Mouse (Mus musculus) T-helper 17 cell (primary cell): ENCODE results near the gene Dnajc6.

Experiments
- in situ Hi-C, 2 experiments: fragments of 300-600 bp; cut with MboI, MseI; formaldehyde crosslinking; loops; 1 replicate in 1 of 2; 2 replicates in 1 of 2; pipeline ENCODE4 v1.15.1; 2025; ENCODE audit warnings: high pct_unique_total_duplicates in 2 of 2

Dnajc6 gene

DNA sequence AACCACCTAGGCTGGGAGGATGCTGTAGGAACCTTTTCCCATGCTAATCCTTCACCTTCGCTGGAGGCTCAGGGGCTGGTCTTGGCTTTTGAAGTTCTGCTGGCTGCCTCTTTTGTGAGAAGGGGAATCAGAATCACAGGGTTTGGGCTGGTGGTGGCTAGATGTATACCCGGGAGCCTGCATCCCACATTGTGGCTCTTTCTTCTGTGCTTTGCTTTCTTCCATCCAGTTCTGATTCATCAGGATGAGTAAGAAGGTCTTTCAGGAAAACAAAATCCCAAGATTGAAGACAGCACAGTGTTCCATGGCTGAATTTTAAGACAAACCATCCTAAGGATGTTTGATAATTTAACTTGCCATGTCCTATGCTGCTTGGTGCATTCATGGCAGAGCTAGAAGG lies 123.8 kb downstream of the Dnajc6 start:
- in situ Hi-C loops, result no loop called here

DNA sequence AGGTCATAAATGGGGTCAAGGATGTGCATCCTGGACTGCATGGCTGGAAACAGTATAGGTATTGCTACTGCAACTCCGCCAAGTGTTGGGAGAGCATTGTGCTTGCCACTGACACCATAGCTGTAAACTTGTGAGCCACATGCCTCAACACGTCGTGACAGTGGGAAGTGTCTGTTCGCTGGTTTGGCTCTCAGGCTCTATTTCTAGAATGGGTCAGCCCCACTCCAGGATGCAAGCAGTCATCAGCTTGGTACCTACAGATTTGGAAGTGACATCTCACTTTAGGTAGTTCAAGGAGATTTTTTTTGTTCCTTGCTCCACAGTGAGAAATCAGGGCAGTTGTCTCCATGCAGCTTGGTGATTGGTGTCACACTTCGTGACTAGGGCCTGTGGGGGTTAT lies 124.8 kb downstream of the Dnajc6 start:
- in situ Hi-C loops, result no loop called here

DNA sequence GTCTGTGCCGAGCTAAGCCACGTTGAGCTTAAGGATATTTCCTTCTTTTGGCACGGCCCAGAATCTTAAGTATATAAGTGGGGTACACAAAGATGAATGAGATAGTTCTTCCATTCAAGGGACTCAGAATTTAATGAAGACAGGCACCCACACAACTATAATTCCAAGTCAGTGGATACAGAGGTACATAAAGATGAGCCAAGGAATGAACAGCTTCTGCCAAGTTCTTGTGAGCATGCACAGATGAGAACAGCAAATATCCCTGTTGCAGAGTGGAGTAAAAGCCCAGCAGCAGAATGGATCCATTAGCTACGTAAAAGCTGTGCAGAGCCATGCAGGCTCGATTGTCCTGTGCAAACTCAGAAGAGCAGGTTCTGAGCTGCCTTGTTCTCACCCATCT lies 128.8 kb downstream of the Dnajc6 start:
- in situ Hi-C loops, result no loop called here

DNA sequence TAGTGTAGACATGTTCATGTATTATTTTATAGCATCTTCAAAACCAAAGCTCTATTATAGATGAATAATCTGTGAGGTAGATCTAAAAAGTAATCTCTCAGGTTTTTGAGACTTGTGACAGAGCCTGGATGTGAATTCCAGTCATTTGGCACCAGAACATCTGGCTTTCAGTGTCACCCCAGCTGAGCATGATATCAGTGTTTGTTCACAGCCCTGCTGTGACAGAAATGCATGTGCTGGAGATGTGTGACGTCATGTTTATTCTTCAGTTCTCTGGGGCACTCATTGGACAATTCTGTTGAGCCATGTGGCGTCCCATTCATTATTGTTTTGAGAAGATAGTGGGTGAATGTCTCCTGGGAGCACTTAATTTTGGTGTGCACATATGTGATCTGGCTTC lies 139.1 kb downstream of the Dnajc6 start:
- in situ Hi-C loops, result no loop called here

GRCm38 (mm10) chr4:101637472-101637871 lies 141.0 kb downstream of the Dnajc6 start:
- in situ Hi-C loops, result no loop called here

- in situ Hi-C loops, result loop anchor here in 1 of 2 experiments (10.0 kb wide), 1 partner anchor 1674 kb away; the partner anchor contains the start of gene Oma1
These were observed 144.2 kb downstream of the Dnajc6 start for GRCm38 (mm10) chr4:101640631-101641030.

DNA sequence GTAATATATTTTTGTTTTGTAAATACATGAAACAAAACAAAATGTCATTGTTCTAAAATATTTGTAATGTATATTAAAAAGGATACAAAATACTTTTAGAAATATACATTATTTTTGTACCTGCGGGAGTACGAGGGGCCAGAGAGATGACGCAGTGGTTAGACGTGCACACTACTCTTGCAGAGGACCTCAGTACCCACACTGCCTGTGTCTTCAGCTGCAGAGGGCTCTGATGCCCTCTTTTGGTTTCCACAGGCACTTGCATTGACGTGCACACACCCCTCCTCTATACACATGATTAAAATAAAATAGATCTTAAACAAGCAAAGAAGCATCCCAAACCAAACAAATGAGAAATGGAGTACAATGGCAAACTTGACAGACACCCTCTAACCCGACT lies 146.3 kb downstream of the Dnajc6 start:
- in situ Hi-C loops, result loop anchor here in 1 of 2 experiments (10.0 kb wide), 1 partner anchor 1672 kb away; the partner anchor contains the start of gene Oma1

DNA sequence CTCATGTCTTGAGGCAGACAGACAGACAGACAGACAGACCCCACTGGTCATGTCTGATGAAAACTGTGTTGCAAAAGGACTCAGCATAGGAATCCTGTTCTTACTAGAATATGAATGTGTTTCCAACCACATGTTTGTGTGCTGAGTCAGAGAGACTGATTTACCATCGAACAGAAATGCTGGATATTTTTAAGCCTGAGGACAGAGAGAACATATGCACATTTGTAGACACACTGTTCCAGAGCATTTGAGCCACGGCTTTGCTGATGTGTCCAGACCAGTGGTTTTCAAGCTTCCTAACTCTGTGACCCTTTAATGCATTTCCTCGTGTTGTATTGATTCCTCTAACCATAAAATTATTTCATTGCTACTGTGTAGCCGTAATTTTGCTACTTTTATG lies 146.8 kb downstream of the Dnajc6 start:
- in situ Hi-C loops, result loop anchor here in 1 of 2 experiments (10.0 kb wide), 1 partner anchor 1672 kb away; the partner anchor contains the start of gene Oma1

- in situ Hi-C loops, result loop anchor here in 1 of 2 experiments (10.0 kb wide), 1 partner anchor 1668 kb away; the partner anchor contains the start of gene Oma1
These were observed 150.4 kb downstream of the Dnajc6 start for GRCm38 (mm10) chr4:101646857-101647195.

- in situ Hi-C loops, result loop anchor here in 1 of 2 experiments (10.0 kb wide), 1 partner anchor 1667 kb away; the partner anchor contains the start of gene Oma1
These were observed 150.9 kb downstream of the Dnajc6 start, which contains the start of gene Leprot for GRCm38 (mm10) chr4:101647196-101647905. TSS of gene Leprot (plus strand) at chr4:101647718.

- in situ Hi-C loops, result loop anchor here in 1 of 2 experiments (10.0 kb wide), 1 partner anchor 1667 kb away; the partner anchor contains the start of gene Oma1
These were observed 151.7 kb downstream of the Dnajc6 start for GRCm38 (mm10) chr4:101647976-101648642.

DNA sequence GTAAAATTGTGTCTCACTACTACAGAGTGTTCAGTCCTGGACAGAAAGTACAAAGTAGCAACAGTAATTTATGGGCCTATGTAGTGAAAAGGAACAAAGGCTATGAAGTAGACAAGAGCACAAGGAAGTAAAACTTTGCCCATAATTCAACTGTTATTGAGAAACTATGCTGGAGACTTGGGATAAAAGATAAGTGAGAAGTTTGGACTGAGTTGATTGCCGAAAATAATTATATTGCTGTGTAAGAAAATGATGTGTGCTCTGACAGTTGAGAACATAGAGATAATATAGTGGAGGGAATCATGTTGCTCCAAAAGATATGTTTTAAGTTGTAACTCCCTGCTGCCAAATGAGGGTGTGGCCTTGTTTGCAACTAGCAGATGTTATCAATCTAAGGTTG lies 152.3 kb downstream of the Dnajc6 start:
- in situ Hi-C loops, result loop anchor here in 1 of 2 experiments (10.0 kb wide), 1 partner anchor 1666 kb away; the partner anchor contains the start of gene Oma1

DNA sequence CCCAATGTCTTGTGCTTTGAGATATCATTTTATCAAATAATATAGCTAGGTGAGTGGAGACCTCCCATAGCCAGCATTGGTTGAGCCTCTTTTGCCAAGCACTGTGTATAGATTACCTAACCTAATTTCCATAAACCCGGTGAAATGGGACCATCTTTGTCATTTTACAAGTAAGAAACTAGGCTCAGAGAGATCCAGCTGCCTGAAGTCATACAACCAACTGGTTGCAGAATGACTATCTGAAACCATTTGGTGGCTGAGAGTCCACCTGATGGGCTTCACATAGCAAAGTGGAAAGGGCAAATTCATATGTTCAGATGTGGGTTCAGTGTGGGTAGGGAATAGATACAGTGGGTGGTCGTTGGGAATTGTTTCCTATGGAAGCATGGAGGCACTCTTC lies 154.5 kb downstream of the Dnajc6 start:
- in situ Hi-C loops, result loop anchor here in 1 of 2 experiments (25.0 kb wide), 1 partner anchor 1011 kb away; no protein-coding TSS in a partner anchor

DNA sequence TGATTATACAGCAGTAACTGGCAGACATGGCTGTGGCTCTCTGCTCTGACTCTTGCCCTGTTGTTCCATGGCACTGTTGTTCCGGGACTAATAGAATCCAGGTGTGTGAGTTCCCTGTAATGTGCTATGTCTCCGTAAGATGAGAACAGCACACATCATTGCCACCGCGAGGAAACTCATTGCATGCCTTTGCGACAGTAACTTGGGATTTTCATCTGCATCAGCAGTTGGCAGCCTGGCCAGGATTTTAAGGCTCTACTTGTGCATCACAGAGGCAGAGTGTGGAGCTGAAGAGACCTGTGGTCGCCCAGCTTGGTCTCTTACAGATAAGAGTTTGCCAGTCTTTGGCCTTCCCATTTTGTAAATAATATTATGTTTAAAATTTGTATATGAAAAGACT lies 157.8 kb downstream of the Dnajc6 start:
- in situ Hi-C loops, result loop anchor here in 1 of 2 experiments (25.0 kb wide), 1 partner anchor 1008 kb away; no protein-coding TSS in a partner anchor

DNA sequence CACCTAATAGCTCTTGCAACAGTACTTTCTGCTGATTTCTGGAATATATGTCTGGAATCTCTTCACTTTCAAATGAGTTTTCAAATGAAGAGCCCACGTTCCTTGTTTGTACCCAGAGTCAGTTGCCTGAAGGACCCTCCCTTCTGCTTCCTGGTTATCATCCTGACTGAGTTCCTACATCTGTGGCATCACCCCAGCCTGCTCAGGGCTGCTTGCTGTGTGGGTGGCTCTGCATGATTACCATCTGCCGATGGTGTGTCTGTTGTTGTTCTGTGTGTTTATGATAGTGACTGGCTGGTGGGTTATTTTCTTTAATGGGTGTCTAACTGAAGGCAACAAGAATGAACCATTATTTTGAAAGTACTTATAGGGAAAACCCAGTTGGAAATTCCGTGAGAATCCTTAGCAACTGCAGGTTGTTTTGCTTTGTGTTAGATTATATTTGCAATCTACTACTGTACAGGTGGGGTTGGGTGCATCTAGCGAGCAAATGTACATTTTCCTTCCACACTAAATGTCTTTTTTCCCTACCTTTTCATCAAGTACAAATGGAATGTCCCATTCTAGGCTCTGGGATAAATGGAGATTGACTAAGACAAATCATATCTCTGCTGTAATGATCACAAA lies 158.5 kb downstream of the Dnajc6 start:
- in situ Hi-C loops, result loop anchor here (5.0 to 25.0 kb wide), 3 partner anchors 143 to 1007 kb away; no protein-coding TSS in a partner anchor

GRCm38 (mm10) chr4:101655415-101655790 lies 159.0 kb downstream of the Dnajc6 start:
- in situ Hi-C loops, result loop anchor here (5.0 to 25.0 kb wide), 3 partner anchors 143 to 1007 kb away; no protein-coding TSS in a partner anchor

DNA sequence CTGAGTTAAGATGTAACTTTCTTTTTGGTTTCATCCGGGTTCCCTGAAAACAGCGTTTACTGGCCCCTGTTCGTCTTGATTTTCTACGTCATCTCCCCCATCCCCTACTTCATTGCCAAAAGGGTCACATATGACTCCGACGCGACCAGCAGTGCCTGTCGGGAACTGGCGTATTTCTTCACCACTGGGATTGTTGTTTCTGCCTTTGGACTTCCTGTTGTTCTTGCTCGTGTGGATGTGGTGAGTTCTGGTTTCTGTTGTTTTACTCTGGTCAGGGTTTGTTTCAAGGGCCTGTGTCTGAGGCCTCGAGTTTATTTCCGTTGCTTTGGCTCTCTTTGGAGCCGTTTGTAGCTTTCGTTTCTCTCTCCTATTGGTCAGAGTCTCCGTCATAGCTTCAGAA lies 159.6 kb downstream of the Dnajc6 start:
- in situ Hi-C loops, result loop anchor here (5.0 to 25.0 kb wide), 3 partner anchors 144 to 1006 kb away; no protein-coding TSS in a partner anchor

GRCm38 (mm10) chr4:101656956-101657570 lies 160.6 kb downstream of the Dnajc6 start:
- in situ Hi-C loops, result loop anchor here (5.0 to 25.0 kb wide), 3 partner anchors 145 to 1005 kb away; no protein-coding TSS in a partner anchor

DNA sequence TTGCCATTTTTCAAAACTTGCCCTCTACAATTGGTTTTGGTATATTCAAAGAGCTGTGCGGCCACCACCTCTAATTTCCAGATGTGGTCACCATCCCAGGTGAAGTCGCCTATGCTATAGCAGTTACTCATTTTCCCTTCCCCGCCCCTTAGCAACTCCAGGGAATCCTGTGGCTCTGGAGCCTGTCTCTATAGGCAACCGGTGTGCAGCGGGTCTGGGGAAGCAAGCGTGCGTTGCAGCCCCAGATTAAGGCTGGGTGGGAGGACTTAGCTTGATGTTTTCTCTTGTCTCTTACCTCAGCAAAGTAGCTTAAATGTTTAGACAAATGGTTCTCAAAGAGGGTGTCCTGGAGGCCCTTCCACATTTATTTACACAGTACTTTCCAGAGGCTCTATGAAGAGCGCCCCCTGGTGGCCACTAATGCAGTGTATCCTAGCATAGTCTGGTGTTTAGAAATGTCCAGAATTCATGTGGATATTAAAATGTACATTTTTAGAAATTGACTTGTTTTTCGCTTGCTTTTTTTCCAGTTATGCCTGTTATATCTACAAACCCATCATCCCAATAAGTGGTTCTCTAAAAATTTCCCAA lies 167.8 kb downstream of the Dnajc6 start:
- in situ Hi-C loops, result loop anchor here in 1 of 2 experiments (5.0 to 25.0 kb wide), 2 partner anchors 333 to 998 kb away; no protein-coding TSS in a partner anchor

DNA sequence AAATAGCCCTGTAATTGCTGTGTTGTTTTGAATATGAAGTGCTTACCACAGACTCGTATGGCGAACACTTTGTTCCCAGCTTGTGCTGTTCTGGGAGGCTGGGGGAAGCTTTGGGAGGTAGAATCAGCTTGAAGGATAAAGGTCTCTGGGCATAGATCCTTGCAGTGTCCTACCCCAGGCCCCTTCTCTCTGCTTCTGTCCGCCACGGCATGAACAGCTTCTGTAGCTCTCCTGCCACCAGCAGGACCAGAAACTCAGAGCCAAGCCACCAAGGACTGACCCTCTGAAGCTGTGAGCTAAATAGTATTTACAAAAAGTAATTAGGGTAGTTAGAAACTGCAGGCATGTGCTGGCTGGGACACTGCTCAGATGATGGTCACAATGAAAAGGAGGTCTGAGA lies 168.3 kb downstream of the Dnajc6 start:
- in situ Hi-C loops, result loop anchor here in 1 of 2 experiments (5.0 to 25.0 kb wide), 2 partner anchors 333 to 998 kb away; no protein-coding TSS in a partner anchor
